Mouse (Mus musculus) heart, postnatal 0 days (tissue): ENCODE data around the gene Acer2.

Experiments
- CTCF ChIP-seq: IDR thresholded peaks from 2 replicates; pipeline ENCODE4 v1.5.1; 2016; ENCODE audit warnings: antibody characterized with exemption, control low read depth, low read depth
- EP300 ChIP-seq: IDR thresholded peaks from 2 replicates; pipeline ENCODE4 v1.6.1; 2016; ENCODE audit warnings: antibody characterized with exemption, low read depth

DNA sequence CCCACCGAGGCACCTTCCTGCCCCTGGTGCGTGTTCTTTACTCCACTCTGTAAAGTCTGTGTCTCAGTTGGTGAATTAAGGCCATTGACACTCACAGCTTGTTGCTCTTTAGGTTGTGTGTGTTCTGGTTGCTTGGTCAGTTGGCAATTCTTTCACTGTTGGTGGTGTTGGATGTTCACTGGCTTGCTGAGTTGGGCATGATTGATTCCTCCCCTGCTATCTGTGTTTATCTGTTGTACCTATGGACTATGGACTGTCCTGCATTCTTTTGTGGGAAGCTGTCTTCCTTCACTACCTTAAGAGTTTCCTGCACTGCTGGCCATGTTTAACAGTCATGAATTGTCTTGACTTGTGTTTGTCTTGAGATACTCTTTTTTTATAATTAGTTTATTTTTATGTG, 42.3 kb upstream of the Acer2 start:
- TF ChIP-seq EP300 (no peak), CTCF (no peak)
